Mouse (Mus musculus) forebrain, postnatal 0 days (tissue): ENCODE measurements around the gene Mrc2. TPM values are rescaled to one million over a fixed set of nuclear protein-coding genes. Genes with fewer than 3 reads are reported as not detected.

Experiments used
- ATAC-seq: fragments of 200-750 bp; cut with Nextera tagmentation; 2 replicates; pipeline ENCODE4 v1.8.0; 2017; ENCODE audit warnings: mild to moderate bottlenecking, moderate library complexity
- DNase-seq: peaks from one replicate; pipeline ENCODE4 v3.0.0-alpha.2; 2015
- H3K27ac ChIP-seq: fragments of 300-500 bp; sonication (generic); 2 replicates; pipeline ENCODE4 v1.5.1; 2014; ENCODE audit warnings: low read depth, mild to moderate bottlenecking, antibody characterized with exemption, low read length, moderate library complexity, mixed read lengths
- H3K27me3 ChIP-seq: fragments of 300-500 bp; sonication (generic); 2 replicates; pipeline ENCODE4 v1.6.1; 2014; ENCODE audit warnings: mild to moderate bottlenecking, low read length, mixed read lengths; ENCODE audit not compliant: insufficient read depth
- H3K36me3 ChIP-seq: fragments of 300-500 bp; sonication (generic); 2 replicates; pipeline ENCODE4 v1.6.1; 2014; ENCODE audit warnings: mild to moderate bottlenecking, moderate library complexity; ENCODE audit not compliant: insufficient read depth
- H3K4me1 ChIP-seq: fragments of 300-500 bp; sonication (generic); 2 replicates; pipeline ENCODE4 v1.6.1; 2014; ENCODE audit warnings: antibody characterized with exemption; ENCODE audit not compliant: insufficient read depth
- H3K4me2 ChIP-seq: fragments of 300-500 bp; sonication (generic); 2 replicates; pipeline ENCODE4 v1.6.1; 2014; ENCODE audit warnings: low read depth, mild to moderate bottlenecking, moderate library complexity
- H3K4me3 ChIP-seq: fragments of 300-500 bp; sonication (generic); 2 replicates; pipeline ENCODE4 v1.5.1; 2014; ENCODE audit warnings: low read depth, low read length, mixed read lengths
- H3K9ac ChIP-seq: fragments of 300-500 bp; sonication (generic); 2 replicates; pipeline ENCODE4 v1.6.1; 2014; ENCODE audit warnings: mild to moderate bottlenecking
- H3K9me3 ChIP-seq: fragments of 300-500 bp; sonication (generic); 2 replicates; pipeline ENCODE4 v1.6.1; 2016; ENCODE audit warnings: low read length
- CTCF ChIP-seq: sonication (generic); IDR thresholded peaks from 2 replicates; pipeline ENCODE4 v1.5.1; 2016; ENCODE audit warnings: antibody characterized with exemption, control low read depth, low read depth
- WGBS: fragments of 180-500 bp; shearing (Covaris S2); extraction: QIAGEN DNeasy Blood & Tissue Kit; methylation state at CpG from one replicate; pipeline ENCODE4 v1.1.7; 2014; 5-methylcytosine and 5-hydroxymethylcytosine counted together
- polyA plus RNA-seq: library from polyadenylated mRNA; unstranded; fragments of >200 nt; fragmentation: Nextera tagmentation; extraction: Ambion mirVana; gene quantifications from 2 replicates; pipeline ENCODE4 v1.2.1, GENCODE M21; 2015
- total RNA-seq: library from RNA; depleted of rRNA; stranded (reverse); fragments of >200 nt; gene quantifications from 2 replicates; pipeline ENCODE4 v1.2.3, GENCODE M21; 2014

The Mrc2 gene
- total and polyA plus RNA-seq, 2 experiments from 2014 or later = 2.4 to 13.2 TPM

DNA sequence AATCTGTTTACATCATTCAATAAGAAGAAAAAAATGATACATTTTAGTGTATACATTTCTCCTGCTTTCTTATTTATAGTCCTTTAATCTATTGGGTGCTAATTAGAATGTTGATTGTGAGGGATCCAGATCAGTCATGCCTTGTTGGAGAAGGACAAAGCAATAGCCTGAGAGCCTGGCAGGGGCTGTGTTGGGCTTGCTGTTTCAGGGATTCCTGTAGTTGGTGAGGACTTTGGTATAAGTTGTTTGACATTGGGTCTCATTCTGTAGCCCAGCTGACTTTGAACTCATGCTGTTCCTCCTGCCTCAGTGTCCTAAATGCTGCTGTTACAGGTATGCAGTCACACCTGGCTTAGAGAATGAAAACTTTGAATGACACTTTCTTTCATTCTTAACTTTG is 27.9 kb upstream of the Mrc2 start:
- H3K9ac ChIP-seq = no peak overlapping the region
- ATAC-seq (no peak), DNase-seq (no peak)
- TF ChIP-seq CTCF = no peak
- no peaks in the 10 kb centered on the region for H3K27me3 ChIP-seq
- H3K4me1 ChIP-seq = no peaks in the 10 kb centered on the region
- H3K4me2 ChIP-seq = no peak overlapping the region
- no peak overlapping the region for H3K4me3 ChIP-seq
- no peaks in the 10 kb centered on the region for H3K9me3 ChIP-seq
- H3K36me3 ChIP-seq = peaks cover 31% of the 10 kb centered on the region
- H3K27ac ChIP-seq = no peak overlapping the region

DNA sequence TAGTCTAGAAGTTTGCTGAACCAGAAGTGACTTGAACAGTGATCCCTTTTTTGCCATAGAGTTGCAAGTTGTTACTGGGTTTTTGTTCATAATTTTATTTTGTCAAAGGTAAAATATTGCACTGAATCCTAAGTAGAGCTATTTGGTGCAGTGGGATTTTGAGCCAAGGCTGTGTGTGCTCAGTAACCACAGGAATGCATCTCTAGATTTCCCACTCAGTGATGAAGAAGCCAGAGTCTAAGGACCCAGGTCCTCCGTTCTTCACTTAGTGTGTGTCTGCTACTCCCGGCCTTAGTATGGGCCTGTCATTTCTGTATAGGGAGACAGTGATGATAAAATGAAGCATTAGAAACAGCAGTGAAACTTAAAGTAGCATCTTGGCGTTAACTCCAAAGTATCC is 27.5 kb upstream of the Mrc2 start:
- ATAC-seq (no peak), DNase-seq (no peak)
- Histone ChIP-seq H3K27me3 (no peaks in the 10 kb centered on the region), H3K9ac (no peak overlapping the region), H3K4me3 (no peak overlapping the region), H3K4me1 (no peaks in the 10 kb centered on the region), H3K4me2 (no peak overlapping the region), H3K36me3 (peaks cover 31% of the 10 kb centered on the region), H3K9me3 (no peaks in the 10 kb centered on the region), H3K27ac (no peak overlapping the region)
- 90% methylated on average over 3 of the region's 3 CpGs for WGBS
- no peak for TF ChIP-seq CTCF

DNA sequence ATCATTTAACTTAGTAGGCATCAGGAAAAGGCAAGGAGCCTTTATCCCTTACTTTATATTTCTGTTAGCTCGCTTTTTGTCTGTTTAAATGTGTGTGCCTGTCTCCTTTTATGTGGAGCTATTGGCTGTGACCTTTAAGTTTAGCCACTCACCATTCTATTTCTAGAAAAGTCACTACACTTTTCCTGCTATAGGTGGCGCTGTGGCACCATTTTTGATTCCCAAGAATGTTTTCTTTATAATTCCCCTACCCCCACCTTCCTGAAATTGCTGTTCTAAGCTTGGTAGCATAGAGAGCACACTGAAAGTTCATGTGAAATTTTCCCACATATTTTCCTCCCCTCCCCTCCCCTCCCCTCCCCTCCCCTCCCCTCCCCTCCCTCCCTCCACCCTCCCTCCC is 22.3 kb upstream of the Mrc2 start:
- Histone ChIP-seq H3K9ac (no peak overlapping the region), H3K4me2 (no peak overlapping the region), H3K36me3 (peaks cover 22% of the 10 kb centered on the region), H3K27me3 (no peaks in the 10 kb centered on the region), H3K27ac (no peak overlapping the region), H3K4me1 (no peaks in the 10 kb centered on the region), H3K9me3 (no peaks in the 10 kb centered on the region), H3K4me3 (no peak overlapping the region)
- WGBS = 15% methylated on average over 2 of the region's 2 CpGs
- ATAC-seq = peak; percentile 23; the same call in 1 of the 2 replicates
- TF ChIP-seq CTCF = peak; percentile 71
- DNase-seq = peak; percentile 67

DNA sequence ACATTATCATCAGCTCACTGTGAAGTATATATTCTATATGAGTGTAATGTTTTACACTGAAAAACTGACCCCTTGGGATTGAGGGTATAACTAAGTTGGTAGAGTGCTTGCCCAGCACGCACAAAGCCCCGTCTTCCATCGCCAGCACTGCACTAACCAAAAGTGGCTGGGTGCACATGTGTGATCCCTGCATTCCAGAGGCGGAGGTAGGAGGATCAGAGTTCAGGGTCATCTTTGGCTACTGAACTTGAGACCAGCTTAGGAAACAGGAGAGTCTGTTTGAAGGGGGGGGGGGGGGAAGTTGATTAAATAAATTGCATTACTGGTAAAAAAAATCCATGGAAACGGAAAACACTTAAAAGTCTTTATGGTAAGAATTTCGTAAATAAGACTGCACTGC is 12.0 kb upstream of the Mrc2 start:
- H3K36me3 ChIP-seq = peaks cover 60% of the 10 kb centered on the region
- no peak overlapping the region for H3K27ac ChIP-seq
- no peak for ATAC-seq
- no peak overlapping the region for H3K4me3 ChIP-seq
- H3K4me1 ChIP-seq = no peaks in the 10 kb centered on the region
- no peak for DNase-seq
- H3K4me2 ChIP-seq = no peak overlapping the region
- H3K9me3 ChIP-seq = no peaks in the 10 kb centered on the region
- no peak overlapping the region for H3K9ac ChIP-seq
- H3K27me3 ChIP-seq = no peaks in the 10 kb centered on the region
- 94% methylated on average over 6 of the region's 6 CpGs for WGBS
- TF ChIP-seq CTCF = no peak

DNA sequence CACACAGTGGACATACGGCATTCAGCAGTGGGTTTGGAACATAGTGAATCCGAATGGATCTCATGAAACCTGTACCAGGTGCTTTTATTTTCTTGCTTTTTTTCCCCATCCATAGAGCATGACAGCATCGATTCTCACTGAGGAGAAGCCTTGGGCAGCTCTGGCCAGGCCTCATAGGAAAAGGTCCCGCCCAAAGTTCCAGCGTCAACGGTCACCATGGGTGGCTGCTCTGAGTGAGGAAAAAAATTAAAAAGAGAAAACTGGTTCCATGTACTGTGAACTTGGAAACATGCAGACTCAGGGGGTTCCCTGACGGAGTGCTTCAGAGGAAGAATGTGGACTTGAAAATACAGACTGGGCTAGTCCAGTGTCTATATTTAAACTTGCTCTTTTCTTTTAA is 11.2 kb upstream of the Mrc2 start:
- Histone ChIP-seq H3K4me2 (no peak overlapping the region), H3K4me1 (no peaks in the 10 kb centered on the region), H3K27ac (no peak overlapping the region), H3K4me3 (no peak overlapping the region), H3K36me3 (peaks cover 60% of the 10 kb centered on the region), H3K9ac (no peak overlapping the region), H3K9me3 (no peaks in the 10 kb centered on the region), H3K27me3 (no peaks in the 10 kb centered on the region)
- ATAC-seq = no peak
- no peak for TF ChIP-seq CTCF
- no peak for DNase-seq
- WGBS = 91% methylated on average over 7 of the region's 7 CpGs

DNA sequence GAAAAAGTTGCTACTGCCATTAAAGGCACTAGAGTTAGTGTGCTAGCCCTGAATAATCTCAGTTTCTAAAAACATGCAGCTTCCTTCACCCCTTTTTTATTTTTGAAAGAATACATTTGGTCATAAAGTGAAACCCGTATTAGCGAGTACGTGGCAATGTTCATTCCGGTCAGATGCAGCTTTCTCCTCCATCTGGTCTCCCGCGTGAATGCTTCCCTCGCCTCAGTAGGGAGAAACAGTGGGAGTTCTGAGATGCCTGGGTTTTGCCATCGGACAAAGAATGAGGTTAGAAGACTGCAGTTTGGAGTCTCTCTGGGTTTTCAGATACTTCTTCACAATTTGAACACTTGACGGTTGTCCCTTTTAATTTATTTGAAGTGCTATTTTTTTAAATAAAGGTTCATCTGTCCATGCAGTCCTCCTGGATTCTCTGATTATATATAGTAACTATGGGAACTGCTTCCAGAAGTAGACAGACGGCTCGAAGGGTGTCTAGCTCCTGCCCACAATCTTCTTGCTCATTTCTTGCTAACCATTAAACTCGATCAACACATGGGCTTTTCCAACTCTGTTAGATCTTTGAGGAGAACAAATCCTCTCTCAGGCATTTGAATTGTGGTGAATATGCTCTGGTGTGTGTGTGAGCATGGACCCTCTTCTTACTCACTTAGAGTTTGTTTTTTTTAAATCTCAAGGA is 10.5 kb upstream of the Mrc2 start:
- ATAC-seq = no peak
- H3K4me3 ChIP-seq = no peak overlapping the region
- H3K9me3 ChIP-seq = no peaks in the 10 kb centered on the region
- 78% methylated on average over 12 of the region's 12 CpGs for WGBS
- H3K9ac ChIP-seq = no peak overlapping the region
- H3K27ac ChIP-seq = no peak overlapping the region
- H3K36me3 ChIP-seq = peaks cover 57% of the 10 kb centered on the region
- no peak overlapping the region for H3K4me2 ChIP-seq
- no peak for DNase-seq
- TF ChIP-seq CTCF = no peak
- no peaks in the 10 kb centered on the region for H3K27me3 ChIP-seq
- H3K4me1 ChIP-seq = no peaks in the 10 kb centered on the region

DNA sequence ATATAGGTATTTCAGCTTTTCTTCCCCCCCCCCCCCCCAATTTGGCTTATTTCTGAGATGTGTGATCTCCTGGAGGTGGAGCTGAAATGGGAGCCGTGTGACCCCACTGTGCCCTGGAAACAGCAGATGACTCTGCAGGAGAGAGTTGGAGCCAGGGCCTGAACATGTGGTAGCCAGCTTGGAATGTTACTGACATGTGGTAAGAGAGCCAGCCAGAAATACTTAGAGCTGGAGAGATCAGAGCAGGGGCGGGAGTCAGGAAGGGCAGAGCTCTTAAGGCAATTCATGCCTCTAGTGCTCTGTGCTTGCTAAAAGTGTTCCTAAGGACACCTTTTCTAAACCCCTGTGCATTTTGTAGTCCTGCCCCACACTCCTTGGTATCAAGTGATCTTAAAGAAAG is 10.0 kb upstream of the Mrc2 start:
- no peak overlapping the region for H3K4me3 ChIP-seq
- H3K27ac ChIP-seq = no peak overlapping the region
- 88% methylated on average over 2 of the region's 2 CpGs for WGBS
- ATAC-seq (no peak), DNase-seq (no peak)
- peaks cover 55% of the 10 kb centered on the region for H3K36me3 ChIP-seq
- H3K4me1 ChIP-seq = no peaks in the 10 kb centered on the region
- H3K4me2 ChIP-seq = no peak overlapping the region
- H3K9ac ChIP-seq = no peak overlapping the region
- H3K27me3 ChIP-seq = no peaks in the 10 kb centered on the region
- no peak for TF ChIP-seq CTCF
- no peaks in the 10 kb centered on the region for H3K9me3 ChIP-seq
